In the genomic region with DNA sequence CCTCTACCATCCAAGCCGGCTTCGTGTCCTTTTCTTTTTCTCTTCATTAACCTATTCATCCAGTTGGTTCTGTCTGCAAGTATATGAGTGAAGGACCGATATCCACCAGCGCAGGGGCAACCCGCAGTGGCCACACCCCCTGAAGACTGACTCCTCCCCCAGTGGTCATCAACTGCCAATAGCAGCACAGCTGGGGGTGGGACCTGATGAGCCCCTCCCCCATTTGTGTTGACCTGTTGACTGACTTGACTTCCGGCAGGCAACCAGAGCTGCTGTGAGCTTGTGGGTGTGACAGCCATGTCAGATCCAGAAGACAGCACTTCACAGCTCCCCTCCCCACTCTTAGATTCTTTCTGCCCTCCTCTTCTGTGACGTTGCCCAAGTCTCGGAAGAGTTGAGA, we compare ENCODE assay signal across 26 mouse cellular contexts. TPM values are rescaled to one million over a fixed set of nuclear protein-coding genes. Genes with fewer than 3 reads are reported as not detected.
A peak's percentile ranks its signal among the peaks of the same experiment; 100 is the strongest.
DNase-seq lines count a peak whose midpoint lies in the region; ATAC-seq and TF ChIP-seq lines count a peak whose summit lies in the region.
"Had no signal": no experiment of that assay in that cellular context is flagged by ENCODE, and none has a peak within 500 bp of the region (broad histone marks: within the 10 kb centered on the region; RNA-seq: fewer than 3 reads in every experiment).

No protein-coding gene starts in this region.

- H3K27me3 ChIP-seq in hindbrain, embryonic 13.5 days = no peaks in the 10 kb centered on the region
- H3K27me3 ChIP-seq: embryonic facial prominence, embryonic 13.5 days; forebrain, embryonic 12.5 days; forebrain, embryonic 15.5 days; hindbrain, embryonic 12.5 days; intestine, embryonic 15.5 days had no signal

- H3K27ac ChIP-seq in ES-E14 (ENCODE audit: insufficient read depth, low read depth, low read length, poor library complexity, severe bottlenecking) = no peak overlapping the region
- H3K27ac ChIP-seq in hindbrain, embryonic 13.5 days = no peak overlapping the region
- H3K27ac ChIP-seq: embryonic facial prominence, embryonic 10.5 days; embryonic facial prominence, embryonic 13.5 days; forebrain, embryonic 12.5 days; heart, embryonic 13.5 days; hindbrain, embryonic 12.5 days; intestine, embryonic 15.5 days had no signal

- no peak overlapping the region for H3K4me2 ChIP-seq in hindbrain, embryonic 13.5 days
- H3K4me2 ChIP-seq: embryonic facial prominence, embryonic 13.5 days; forebrain, embryonic 12.5 days; forebrain, embryonic 15.5 days; heart, embryonic 13.5 days; hindbrain, embryonic 12.5 days; intestine, embryonic 15.5 days had no signal

- no peak for ATAC-seq in hindbrain, embryonic 13.5 days (ENCODE audit: low FRiP score)
- ATAC-seq: forebrain, embryonic 15.5 days; hindbrain, embryonic 16.5 days; intestine, embryonic 15.5 days had no signal

- H3K9me3 ChIP-seq in ES-E14 (ENCODE audit: control insufficient read depth, insufficient read depth, low read depth, low read length) = no peaks in the 10 kb centered on the region
- H3K9me3 ChIP-seq in hindbrain, embryonic 13.5 days = no peaks in the 10 kb centered on the region
- H3K9me3 ChIP-seq: embryonic facial prominence, embryonic 10.5 days; embryonic facial prominence, embryonic 13.5 days; forebrain, embryonic 12.5 days; forebrain, embryonic 15.5 days; heart, embryonic 13.5 days; hindbrain, embryonic 12.5 days; intestine, embryonic 15.5 days had no signal

- DNase-seq in ES-CJ7 (ENCODE audit: low read depth, low spot score) (peak; percentile 73), ES-E14 (ENCODE audit: low read depth, low spot score) (peak; percentile 65), ZHBTc4 (ENCODE audit: low read depth, low spot score) (peak; percentile 95)
- peak; percentile 78 for DNase-seq in testis, postnatal 14 days (ENCODE audit: low spot score)
- no peak for DNase-seq in right cerebral cortex, adult 2 months (ENCODE audit: low spot score in 2 of 2)
- DNase-seq: adrenal gland, adult 8-10 months; adrenal gland, postnatal 25 days; cerebellum, adult 11-12 months; cerebellum, adult 8-10 months; cerebellum, postnatal 10 days; cerebellum, postnatal 36 days; embryo, embryonic 11 days; gastrocnemius, postnatal 25 days; heart, adult 18-20 months; heart, postnatal 14 days; heart, postnatal 4 days had no signal

- H3K4me3 ChIP-seq in ES-E14 (ENCODE audit: insufficient read depth in 1 of 2, low read depth in 1 of 2, low read length in 2 of 2, poor library complexity in 1 of 2, severe bottlenecking in 1 of 2) = no peak overlapping the region
- no peak overlapping the region for H3K4me3 ChIP-seq in hindbrain, embryonic 13.5 days
- H3K4me3 ChIP-seq: embryonic facial prominence, embryonic 10.5 days; embryonic facial prominence, embryonic 13.5 days; erythroblast, embryonic 14.5 days; forebrain, embryonic 12.5 days; forebrain, embryonic 15.5 days; heart, embryonic 13.5 days; hindbrain, embryonic 12.5 days; intestine, embryonic 15.5 days had no signal

- no peaks in the 10 kb centered on the region for H3K36me3 ChIP-seq in ES-E14 (ENCODE audit: control insufficient read depth, insufficient read depth, low read length, poor library complexity, severe bottlenecking)
- H3K36me3 ChIP-seq in hindbrain, embryonic 13.5 days = no peaks in the 10 kb centered on the region
- H3K36me3 ChIP-seq: embryonic facial prominence, embryonic 10.5 days; embryonic facial prominence, embryonic 13.5 days; forebrain, embryonic 12.5 days; forebrain, embryonic 15.5 days; heart, embryonic 13.5 days; hindbrain, embryonic 12.5 days; intestine, embryonic 15.5 days had no signal

- 89% methylated on average over 8 of the region's 8 CpGs for WGBS in hindbrain, embryonic 13.5 days

- no peak overlapping the region for H3K9ac ChIP-seq in ES-E14 (ENCODE audit: insufficient read depth, low read depth, low read length, poor library complexity, severe bottlenecking)
- H3K9ac ChIP-seq in hindbrain, embryonic 13.5 days = no peak overlapping the region
- H3K9ac ChIP-seq: embryonic facial prominence, embryonic 13.5 days; forebrain, embryonic 12.5 days; forebrain, embryonic 15.5 days; heart, embryonic 13.5 days; hindbrain, embryonic 12.5 days; intestine, embryonic 15.5 days had no signal

- in situ Hi-C loops in ES-E14 (cut with MboI; ENCODE audit: low sequenced_read_pairs in 2 of 2, unreplicated experiment in 2 of 2) = no loop called here

- peaks cover 0 to 11% of the 10 kb centered on the region in 2 experiments; a peak in 2 of 4 replicates for H3K4me1 ChIP-seq in ES-E14 (ENCODE audit: control insufficient read depth in 2 of 2, insufficient read depth in 2 of 2, low read length in 2 of 2, poor library complexity in 1 of 2)
- peaks cover 16% of the 10 kb centered on the region for H3K4me1 ChIP-seq in hindbrain, embryonic 13.5 days (replicated peaks)
- H3K4me1 ChIP-seq: embryonic facial prominence, embryonic 10.5 days; heart, embryonic 13.5 days; intestine, embryonic 15.5 days had no signal

TF ChIP-seq in ES-E14, 5 proteins besides CTCF, POLR2A, EP300 and RAD21:
- TF ChIP-seq ZNF384 (IDR thresholded peaks at IDR 0.05; ENCODE audit: low read depth, low read length) (no peak), MAFK (IDR thresholded peaks at IDR 0.05; ENCODE audit: insufficient read depth, low read depth, low read length) (no peak), ZC3H11A (IDR thresholded peaks at IDR 0.05; ENCODE audit: borderline replicate concordance, low read depth, low read length) (no peak), CHD2 (IDR thresholded peaks at IDR 0.05; ENCODE audit: low read depth, low read length) (no peak), HCFC1 (IDR thresholded peaks at IDR 0.05; ENCODE audit: borderline replicate concordance, insufficient read depth, low read length) (no peak)

RNA-seq across cellular contexts. Expression of a gene that starts 19.7 kb away (rescaled TPM):
- total RNA-seq in ES-E14 (2012; rRNA removed) = 1.1 and 2.8 TPM in 2 replicates
- 0.13 and 0.14 TPM in 2 replicates for polyA plus RNA-seq in hindbrain, embryonic 13.5 days (2015; fragmentation: Nextera tagmentation; extraction: Ambion mirVana)
- polyA plus RNA-seq: embryonic facial prominence, embryonic 10.5 days; erythroblast, embryonic 14.5 days had no signal

Comparison
In these comparisons a context has a peak if more than half of its experiments do, and no peak if none do; other contexts are left out.
1. DNase-seq: peak in ES-CJ7 (single experiment), ES-E14 (single experiment), ZHBTc4 (single experiment) and testis, postnatal 14 days (single experiment); none in right cerebral cortex, adult 2 months (0 of 2).